Mouse (Mus musculus) gastrocnemius, adult 18-20 months (tissue): ENCODE data around the gene Ppid. TPM values are rescaled to one million over a fixed set of nuclear protein-coding genes. Genes with fewer than 3 reads are reported as not detected.

ENCODE experiments used
- DNase-seq: peaks from one replicate; pipeline ENCODE4 v3.0.0; 2021; ENCODE audit warnings: low spot score
- long read RNA-seq, 2 experiments: library from polyadenylated mRNA; stranded (forward); transcript quantifications; one replicate each; pipeline ENCODE4 v2.0.0; 2021
- total RNA-seq, 2 experiments: library from RNA; stranded (reverse); gene quantifications; 2 replicates each; pipeline ENCODE4 v1.2.3; 2021

Ppid gene
- total RNA-seq, result 10 to 100 TPM; 41.0 to 46.1 TPM
- long read RNA-seq, experiment 1, transcript Ppid-201 (10 exons, 1,752 nt), result major isoform, 68 of 75 reads
- long read RNA-seq, experiment 1, partial matches to known transcripts, result 2 of 75 reads
- long read RNA-seq, experiment 1, other reads (novel, unspliced or antisense), result 4 of 75 reads
- long read RNA-seq, experiment 2, transcript Ppid-201 (10 exons, 1,752 nt), result major isoform, 58 of 65 reads
- long read RNA-seq, experiment 2, partial matches to known transcripts, result 3 of 65 reads
- long read RNA-seq, experiment 2, other reads (novel, unspliced or antisense), result 2 of 65 reads

DNA sequence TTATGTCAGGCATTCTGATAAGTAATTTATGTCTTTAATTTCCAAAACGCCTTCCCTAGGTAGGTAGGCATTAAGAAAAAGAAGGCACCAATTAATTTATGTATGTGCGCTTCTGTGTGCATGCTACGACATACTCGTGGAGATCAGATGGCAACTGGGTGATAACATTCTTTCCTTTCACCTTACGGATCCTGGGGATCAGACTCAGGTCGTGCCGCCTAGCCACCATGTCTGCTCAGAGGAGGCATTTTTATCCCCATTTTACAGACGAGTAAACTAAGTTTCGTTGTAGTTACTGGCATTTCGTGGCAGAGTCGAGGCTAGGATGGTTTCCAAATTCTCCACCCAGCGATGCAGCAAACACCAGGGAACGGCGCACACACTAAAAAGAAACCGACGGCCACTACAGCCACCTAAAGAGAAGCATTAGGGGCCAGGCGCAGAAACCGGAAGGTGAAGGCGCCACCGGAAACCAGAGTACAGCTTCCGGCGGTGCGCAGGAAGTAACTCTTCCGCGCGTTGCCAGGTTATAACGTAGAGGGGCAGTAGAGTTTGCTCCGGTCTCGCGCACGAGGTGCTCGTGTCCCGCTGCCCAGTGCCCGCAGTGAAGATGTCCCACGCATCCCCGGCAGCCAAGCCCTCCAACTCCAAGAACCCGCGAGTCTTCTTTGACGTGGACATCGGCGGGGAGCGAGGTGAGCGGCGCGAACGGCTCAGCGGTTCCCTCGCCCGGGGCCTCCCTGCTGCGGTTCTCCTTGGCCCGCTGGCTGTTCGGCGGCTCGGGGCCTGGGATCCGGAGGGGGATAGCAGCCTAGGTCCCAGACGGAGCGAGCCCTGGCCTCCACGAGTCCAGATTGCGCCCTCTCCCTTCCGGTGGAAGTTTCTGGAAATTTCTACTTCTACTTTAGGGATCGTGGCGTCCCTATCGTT, at the start of gene Ppid:
Ppid (plus strand) TSS at position 480 of the 930 bp plus-strand sequence.
- peak; percentile 79 for DNase-seq

DNA sequence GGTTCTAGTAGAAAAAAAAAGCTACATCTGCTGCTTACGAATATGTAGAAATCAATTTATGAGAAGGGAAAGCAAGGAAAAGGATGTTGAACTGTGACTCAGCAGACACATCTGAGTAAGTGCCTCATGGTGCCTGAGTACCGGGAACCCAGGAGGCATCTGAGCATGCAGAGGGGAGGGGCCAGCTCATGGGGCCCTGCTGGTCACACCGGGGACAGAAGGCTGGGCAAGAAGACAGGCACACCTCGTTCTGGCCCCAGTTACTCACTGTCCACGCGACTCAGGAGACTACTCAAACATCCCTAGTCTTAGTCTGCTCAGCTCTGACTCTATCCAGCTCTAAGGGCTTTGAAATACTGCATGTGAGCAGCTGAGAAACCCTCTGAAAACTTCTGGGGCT, 48.6 kb upstream of the Ppid start:
- no peak for DNase-seq

DNA sequence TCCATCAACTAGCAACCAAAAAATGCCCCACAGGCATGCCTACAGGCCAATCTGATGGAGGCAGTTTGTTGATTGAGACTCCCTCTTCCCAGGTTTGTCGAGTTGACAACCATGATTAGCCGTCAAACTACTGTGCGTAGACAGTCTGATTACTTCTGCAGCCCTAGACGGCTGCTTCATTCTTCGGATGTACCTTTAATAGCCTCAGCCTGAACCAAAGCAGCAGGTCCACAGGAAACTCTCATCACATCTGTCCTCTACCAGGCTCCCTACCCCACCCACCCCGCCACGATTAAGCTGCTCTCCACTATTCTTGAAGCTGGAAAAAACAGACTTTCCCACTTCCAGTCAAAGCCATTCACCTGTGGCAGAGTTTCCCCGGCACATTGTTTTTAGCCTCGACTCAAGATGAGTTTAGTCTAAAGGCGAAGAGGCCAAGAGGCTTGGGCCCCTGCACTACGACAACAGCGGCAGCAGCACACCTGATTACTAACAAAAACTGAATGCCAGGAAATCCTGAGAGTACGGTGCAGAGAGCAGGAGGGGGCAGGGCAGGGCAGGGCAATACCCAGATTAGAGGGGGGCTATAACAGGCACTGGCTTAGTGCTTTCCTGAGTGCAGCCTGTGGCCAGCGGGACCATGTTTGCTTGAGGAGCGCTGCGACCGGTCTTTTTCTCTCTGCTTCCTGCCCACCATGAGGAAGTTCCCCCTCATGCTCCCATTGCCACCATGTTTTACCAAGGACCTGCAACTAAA, 42.3 kb upstream of the Ppid start:
- DNase-seq, result no peak

- no peak for DNase-seq
Observed at GRCm38 (mm10) chr3:79549751-79550393, 41.3 kb upstream of the Ppid start.

GRCm38 (mm10) chr3:79551826-79552552, 39.2 kb upstream of the Ppid start:
- no peak for DNase-seq

GRCm38 (mm10) chr3:79553779-79554178, 37.4 kb upstream of the Ppid start:
- no peak for DNase-seq

DNA sequence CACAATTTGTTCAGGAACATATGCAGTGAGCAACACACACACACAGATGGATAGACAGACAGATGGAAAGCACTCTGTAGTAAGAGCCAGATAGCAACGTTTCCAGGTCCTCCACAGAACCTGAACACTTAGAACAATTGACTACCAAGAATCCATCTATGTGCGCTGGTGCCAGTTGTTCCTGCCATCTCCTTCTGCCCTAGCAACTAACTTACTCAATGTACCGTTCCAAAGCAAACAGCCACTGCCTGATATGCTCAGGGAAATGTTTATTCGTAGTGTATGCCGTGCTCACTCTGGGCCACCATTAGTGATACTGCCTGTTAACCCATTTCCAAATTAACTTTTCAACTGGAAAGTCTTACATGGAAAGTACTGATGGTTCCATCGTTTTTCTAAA, 36.1 kb upstream of the Ppid start:
- DNase-seq, result no peak

GRCm38 (mm10) chr3:79559021-79559772, 31.9 kb upstream of the Ppid start:
- DNase-seq, result peak; percentile 24

DNA sequence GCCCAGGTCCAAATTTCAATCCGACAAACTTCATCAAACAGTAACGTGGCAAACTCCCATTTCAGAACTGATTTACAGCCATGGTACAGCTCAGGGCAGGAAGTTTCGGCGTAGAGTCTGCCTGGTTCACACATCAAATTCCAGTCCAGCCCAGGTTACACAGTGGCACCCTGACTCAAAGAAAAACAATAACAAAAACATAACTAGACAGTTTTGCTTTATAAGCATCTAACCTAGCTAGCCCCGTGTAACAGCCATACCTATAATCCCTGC, 31.4 kb upstream of the Ppid start:
- DNase-seq, result no peak

GRCm38 (mm10) chr3:79560555-79560954, 30.6 kb upstream of the Ppid start:
- DNase-seq, result no peak

GRCm38 (mm10) chr3:79561784-79562715, 29.1 kb upstream of the Ppid start:
- no peak for DNase-seq

DNA sequence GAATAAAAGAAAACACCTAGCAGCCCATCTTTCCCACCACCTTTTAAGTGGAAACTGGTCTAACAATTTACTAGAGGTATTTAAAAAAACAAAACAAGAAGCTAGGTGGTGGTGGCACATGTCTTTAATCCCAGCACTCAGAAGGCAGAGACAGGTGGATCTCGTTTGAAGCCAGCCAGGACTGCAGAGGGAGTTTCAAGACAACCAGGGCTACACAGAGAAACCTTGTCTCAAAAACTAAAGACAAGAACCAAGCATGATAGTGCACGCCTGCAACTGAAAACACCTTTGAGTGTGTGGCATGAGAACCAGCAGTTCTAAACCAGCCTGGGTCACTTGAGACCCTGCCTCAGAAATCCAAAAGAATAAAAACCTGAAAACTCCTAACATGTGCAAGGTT, 27.6 kb upstream of the Ppid start:
- no peak for DNase-seq

DNA sequence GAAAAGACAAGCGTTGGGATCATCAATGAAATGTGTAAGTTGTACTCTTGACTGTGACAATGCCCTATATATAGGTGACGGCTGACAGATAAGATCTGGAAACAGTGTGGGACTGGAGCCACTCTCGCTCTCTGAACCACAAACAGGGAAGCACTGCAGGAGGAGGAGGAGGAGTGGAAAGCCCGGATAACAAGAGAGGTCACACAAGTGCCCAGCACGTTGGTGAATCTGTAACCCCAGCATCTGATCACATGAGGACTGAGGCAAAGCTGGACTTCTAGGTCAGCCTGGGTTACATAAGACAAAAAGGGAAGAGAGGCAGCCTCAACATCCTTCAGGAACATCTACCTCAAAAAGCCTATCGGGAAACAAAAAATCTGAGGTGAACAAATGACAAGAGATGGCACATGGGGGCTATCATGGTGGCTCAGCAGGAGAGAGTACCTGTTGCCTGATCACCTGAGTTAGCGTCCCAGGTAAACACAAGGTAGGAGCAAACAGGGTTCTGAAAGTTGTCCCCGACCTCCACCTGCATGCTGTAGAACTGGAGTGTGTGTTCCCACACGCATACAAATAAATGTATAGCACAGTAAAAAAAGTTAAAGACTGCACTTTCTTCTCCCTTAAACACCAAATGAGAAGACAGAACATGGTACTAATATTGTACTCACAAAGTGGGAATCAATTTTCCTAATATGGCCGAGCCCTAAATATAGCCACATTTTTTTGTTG, 26.1 kb upstream of the Ppid start:
- DNase-seq, result no peak

GRCm38 (mm10) chr3:79566716-79567691, 24.1 kb upstream of the Ppid start:
- DNase-seq, result no peak

- DNase-seq, result peak; percentile 92
Observed at GRCm38 (mm10) chr3:79567703-79568362, 23.3 kb upstream of the Ppid start, which contains the start of gene Fnip2. Gene Fnip2 (minus strand): TSS chr3:79567796.

DNA sequence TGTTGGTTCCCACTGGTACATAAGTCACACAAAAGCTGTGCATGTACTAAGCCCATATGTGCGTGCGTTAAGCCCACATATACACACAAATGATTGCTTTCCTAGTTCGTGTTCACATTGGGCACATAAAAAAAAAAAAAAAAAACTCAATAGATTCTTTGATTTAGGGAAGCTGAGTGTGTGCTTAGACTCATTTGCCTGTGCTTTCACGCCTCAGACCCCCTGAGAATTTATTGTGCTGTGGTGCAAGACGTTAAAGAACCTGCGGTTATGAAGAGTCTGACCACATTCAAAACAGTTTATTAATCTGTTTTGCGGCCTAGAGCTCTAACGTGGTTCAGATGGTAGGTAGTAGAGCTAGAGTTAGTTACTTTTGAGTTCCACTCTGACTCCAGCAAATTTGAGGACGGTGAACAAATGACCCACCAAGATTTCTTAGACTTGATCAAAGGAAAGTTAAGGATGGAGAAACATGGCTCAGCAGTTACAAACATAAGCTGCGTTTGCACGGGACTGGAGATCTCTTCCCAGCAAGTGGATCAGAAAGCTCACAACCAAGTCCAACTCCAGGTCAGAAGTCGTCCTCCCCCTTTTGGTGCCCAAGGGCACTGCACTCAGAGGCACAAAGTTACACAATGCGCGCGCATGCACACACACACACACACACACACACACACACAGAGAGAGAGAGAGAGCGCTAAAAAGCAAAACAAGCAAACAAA, 22.4 kb upstream of the Ppid start:
- DNase-seq, result no peak
